In genomic region chr2:130538876-130539546, GRCm38 (mm10) we compare ENCODE assay signal across 22 mouse cellular contexts. TPM values are rescaled to one million over a fixed set of nuclear protein-coding genes. Genes with fewer than 3 reads are reported as not detected.
DNase-seq lines count a peak whose midpoint lies in the region; ATAC-seq and TF ChIP-seq lines count a peak whose summit lies in the region.
"Had no signal": no experiment of that assay in that cellular context is flagged by ENCODE, and none has a peak within 500 bp of the region (broad histone marks: within the 10 kb centered on the region; RNA-seq: fewer than 3 reads in every experiment).

No protein-coding gene starts in this region.

- intact Hi-C loops in left cerebral cortex, postnatal 14 days (cut with DNase I), result no loop called here

- in situ Hi-C loops in ES-E14 (cut with MboI; ENCODE audit: low sequenced_read_pairs in 2 of 2, unreplicated experiment in 2 of 2), result no loop called here

- ATAC-seq in limb, embryonic 15.5 days (ENCODE audit: insufficient number of reproducible peaks, low FRiP score, low TSS enrichment, low read depth), result no peak
- peak; percentile 33 to 57; a peak in 3 of 4 replicates for ATAC-seq in hematopoietic stem cell, adult 5-6 weeks (replicated peaks in 1 of 2; ENCODE audit: insufficient read depth in 1 of 2, low FRiP score in 2 of 2, low TSS enrichment in 1 of 2, low read depth in 1 of 2, poor library complexity in 2 of 2, severe bottlenecking in 2 of 2)
- ATAC-seq: hindbrain, embryonic 16.5 days; Patski had no signal

- peaks cover 94% of the 10 kb centered on the region for H3K36me3 ChIP-seq in limb, embryonic 15.5 days
- H3K36me3 ChIP-seq in limb, embryonic 10.5 days, result peaks cover 84% of the 10 kb centered on the region
- peaks cover 8% of the 10 kb centered on the region for H3K36me3 ChIP-seq in ES-E14 (ENCODE audit: control insufficient read depth, insufficient read depth, low read length, poor library complexity, severe bottlenecking)
- H3K36me3 ChIP-seq in hindbrain, embryonic 10.5 days, result peaks cover 97% of the 10 kb centered on the region

- WGBS in limb, embryonic 15.5 days, result 87% methylated on average over 8 of the region's 8 CpGs
- 92% methylated on average over 8 of the region's 8 CpGs for WGBS in limb, embryonic 10.5 days
- 90% methylated on average over 8 of the region's 8 CpGs for WGBS in hindbrain, embryonic 10.5 days

- no peaks in the 10 kb centered on the region for H3K4me1 ChIP-seq in limb, embryonic 15.5 days
- no peaks in the 10 kb centered on the region for H3K4me1 ChIP-seq in limb, embryonic 10.5 days
- H3K4me1 ChIP-seq in ES-E14 (ENCODE audit: control insufficient read depth in 2 of 2, insufficient read depth in 2 of 2, low read length in 2 of 2, poor library complexity in 1 of 2), result no peaks in the 10 kb centered on the region
- H3K4me1 ChIP-seq in hindbrain, embryonic 10.5 days (replicated peaks), result no peaks in the 10 kb centered on the region
- H3K4me1 ChIP-seq: embryonic facial prominence, embryonic 12.5 days; neural tube, embryonic 15.5 days had no signal

- H3K27me3 ChIP-seq in limb, embryonic 15.5 days, result no peaks in the 10 kb centered on the region
- H3K27me3 ChIP-seq in limb, embryonic 10.5 days (ENCODE audit: low read depth, poor library complexity, severe bottlenecking), result no peaks in the 10 kb centered on the region
- no peaks in the 10 kb centered on the region for H3K27me3 ChIP-seq in hindbrain, embryonic 10.5 days (ENCODE audit: insufficient read depth, poor library complexity, severe bottlenecking)
- H3K27me3 ChIP-seq: embryonic facial prominence, embryonic 12.5 days; neural tube, embryonic 15.5 days; Patski had no signal

- no peak for DNase-seq in limb, embryonic 10.5 days (ENCODE audit: low spot score)
- DNase-seq in ES-E14 (ENCODE audit: low read depth, low spot score), result no peak
- peak; percentile 53 for DNase-seq in thymus, postnatal 14 days
- DNase-seq in left cerebral cortex, postnatal 14 days (ENCODE audit: low spot score in 2 of 2), result no peak
- no peak for DNase-seq in c-Kit-positive CD71-positive TER-119-positive erythroid progenitor cells, embryonic 14.5 days (ENCODE audit: low spot score)
- no peak for DNase-seq in hindbrain, embryonic 10.5 days (ENCODE audit: low spot score)
- DNase-seq: adrenal gland, adult 2 months; B cell, adult 2 months; cerebellum, postnatal 10 days; heart, adult 11 months; heart, postnatal 10 days; lung, adult 18-20 months had no signal

- H3K4me3 ChIP-seq in limb, embryonic 15.5 days, result no peak overlapping the region
- no peak overlapping the region for H3K4me3 ChIP-seq in limb, embryonic 10.5 days
- H3K4me3 ChIP-seq in ES-E14 (ENCODE audit: insufficient read depth in 1 of 2, low read depth in 1 of 2, low read length in 2 of 2, poor library complexity in 1 of 2, severe bottlenecking in 1 of 2), result no peak overlapping the region
- H3K4me3 ChIP-seq in hindbrain, embryonic 10.5 days, result no peak overlapping the region
- H3K4me3 ChIP-seq: embryonic facial prominence, embryonic 12.5 days; neural tube, embryonic 15.5 days had no signal

- H3K27ac ChIP-seq in limb, embryonic 15.5 days, result peak overlapping the region; percentile 13; the same call in 1 of the 2 replicates
- H3K27ac ChIP-seq in limb, embryonic 10.5 days, result no peak overlapping the region
- H3K27ac ChIP-seq in ES-E14 (ENCODE audit: insufficient read depth, low read depth, low read length, poor library complexity, severe bottlenecking), result no peak overlapping the region
- no peak overlapping the region for H3K27ac ChIP-seq in hindbrain, embryonic 10.5 days
- H3K27ac ChIP-seq: embryonic facial prominence, embryonic 12.5 days; macrophage; neural tube, embryonic 15.5 days had no signal

- H3K9ac ChIP-seq in limb, embryonic 15.5 days, result no peak overlapping the region
- H3K9ac ChIP-seq in ES-E14 (ENCODE audit: insufficient read depth, low read depth, low read length, poor library complexity, severe bottlenecking), result no peak overlapping the region
- H3K9ac ChIP-seq: embryonic facial prominence, embryonic 12.5 days; neural tube, embryonic 15.5 days had no signal

- no peaks in the 10 kb centered on the region for H3K9me3 ChIP-seq in limb, embryonic 15.5 days
- H3K9me3 ChIP-seq in limb, embryonic 10.5 days (replicated peaks), result no peaks in the 10 kb centered on the region
- H3K9me3 ChIP-seq in ES-E14 (ENCODE audit: control insufficient read depth, insufficient read depth, low read depth, low read length), result no peaks in the 10 kb centered on the region
- no peaks in the 10 kb centered on the region for H3K9me3 ChIP-seq in hindbrain, embryonic 10.5 days
- H3K9me3 ChIP-seq: embryonic facial prominence, embryonic 12.5 days; neural tube, embryonic 15.5 days had no signal

- no peak overlapping the region for H3K4me2 ChIP-seq in limb, embryonic 15.5 days
- H3K4me2 ChIP-seq: embryonic facial prominence, embryonic 12.5 days; neural tube, embryonic 15.5 days had no signal

TF ChIP-seq in ES-E14, 5 proteins besides CTCF, POLR2A, EP300 and RAD21:
- TF ChIP-seq MAFK (IDR thresholded peaks at IDR 0.05; ENCODE audit: insufficient read depth, low read depth, low read length), result peak; percentile 88
- TF ChIP-seq CHD2 (IDR thresholded peaks at IDR 0.05; ENCODE audit: low read depth, low read length), result no peak

RNA-seq across cellular contexts. Expression of gene Mrps26, which starts 24.5 kb away (rescaled TPM):
- polyA plus RNA-seq in limb, embryonic 15.5 days (2015; fragmentation: Nextera tagmentation; extraction: Ambion mirVana), result 93.6 and 101 TPM in 2 replicates
- polyA plus RNA-seq in limb, embryonic 10.5 days (2016; fragmentation: Nextera tagmentation; extraction: Ambion mirVana), result 87.3 and 95.6 TPM in 2 replicates
- 42.6 and 57.0 TPM in 2 replicates for total RNA-seq in ES-E14 (2012; rRNA removed)
- 34.9 and 37.2 TPM in 2 replicates for total RNA-seq in hematopoietic stem cell, adult 5-6 weeks (2017)
- total RNA-seq in left cerebral cortex, postnatal 14 days (2021), result 10 to 100 TPM; 72.2 to 75.8 TPM
- 91.1 and 100 TPM in 2 replicates for polyA plus RNA-seq in hindbrain, embryonic 10.5 days (2016; fragmentation: Nextera tagmentation; extraction: Ambion mirVana)

RNA-seq across cellular contexts. Expression of gene Oxt, which starts 37.0 kb away (rescaled TPM):
- polyA plus RNA-seq in limb, embryonic 15.5 days (2015; fragmentation: Nextera tagmentation; extraction: Ambion mirVana), result not detected in 2 replicates
- not detected in 2 replicates for polyA plus RNA-seq in limb, embryonic 10.5 days (2016; fragmentation: Nextera tagmentation; extraction: Ambion mirVana)
- 0.45 TPM in 1 of 2 replicates, not detected in the other for total RNA-seq in ES-E14 (2012; rRNA removed)
- not detected in 2 replicates for total RNA-seq in hematopoietic stem cell, adult 5-6 weeks (2017)
- total RNA-seq in left cerebral cortex, postnatal 14 days (2021), result 1 to 10 TPM in 1 of 2 experiments, not detected in 1; 1.5 TPM
- not detected in 2 replicates for polyA plus RNA-seq in hindbrain, embryonic 10.5 days (2016; fragmentation: Nextera tagmentation; extraction: Ambion mirVana)
- total RNA-seq: adrenal gland, adult 2 months had no signal
- polyA plus RNA-seq: adrenal gland, adult 2 months; embryonic facial prominence, embryonic 12.5 days; forebrain, embryonic 11.5 days; kidney, embryonic 14.5 days; macrophage; neural tube, embryonic 15.5 days; Patski; testis, adult 2 months had no signal

RNA-seq across cellular contexts. Expression of gene Avp, which starts 43.3 kb away (rescaled TPM):
- polyA plus RNA-seq in limb, embryonic 15.5 days (2015; fragmentation: Nextera tagmentation; extraction: Ambion mirVana), result not detected in 2 replicates
- not detected in 2 replicates for polyA plus RNA-seq in limb, embryonic 10.5 days (2016; fragmentation: Nextera tagmentation; extraction: Ambion mirVana)
- not detected in 2 replicates for total RNA-seq in ES-E14 (2012; rRNA removed)
- total RNA-seq in hematopoietic stem cell, adult 5-6 weeks (2017), result not detected in 2 replicates
- total RNA-seq in left cerebral cortex, postnatal 14 days (2021), result 10 to 100 TPM in 1 of 2 experiments, under 1 TPM in 1; 0.68 to 21.7 TPM
- not detected in 2 replicates for polyA plus RNA-seq in hindbrain, embryonic 10.5 days (2016; fragmentation: Nextera tagmentation; extraction: Ambion mirVana)
- total RNA-seq: adrenal gland, adult 2 months had no signal
- polyA plus RNA-seq: adrenal gland, adult 2 months; embryonic facial prominence, embryonic 12.5 days; forebrain, embryonic 11.5 days; hindbrain, embryonic 16.5 days; kidney, embryonic 14.5 days; macrophage; neural tube, embryonic 15.5 days; Patski; testis, adult 2 months had no signal
